Mouse (Mus musculus) frontal cortex, adult (tissue): ENCODE results near the gene Baiap2.
A peak's percentile ranks its signal among the peaks of the same experiment; 100 is the strongest.

Experiments
- ATAC-seq: cut with Nextera tagmentation; 2 replicates; pipeline ENCODE4 v1.9.2; 2017; ENCODE audit warnings: mild to moderate bottlenecking, moderate library complexity, mixed read lengths; ENCODE audit not compliant: low TSS enrichment

Baiap2 gene

GRCm38 (mm10) chr11:119942727-119943427 lies at the start of gene Baiap2:
TSS of gene Baiap2 (plus strand) at chr11:119942763.
- ATAC-seq: peak; percentile 66

GRCm38 (mm10) chr11:119893667-119894236 lies 48.8 kb upstream of the Baiap2 start:
- no peak for ATAC-seq

- no peak for ATAC-seq
These were observed 47.9 kb upstream of the Baiap2 start for GRCm38 (mm10) chr11:119894634-119895033.

GRCm38 (mm10) chr11:119897041-119897440 lies 45.5 kb upstream of the Baiap2 start:
- peak; percentile 64; the same call in 1 of the 2 replicates for ATAC-seq

- no peak for ATAC-seq
These were observed 43.6 kb upstream of the Baiap2 start for GRCm38 (mm10) chr11:119898976-119899375.

- no peak for ATAC-seq
These were observed 41.4 kb upstream of the Baiap2 start for GRCm38 (mm10) chr11:119901174-119901573.

GRCm38 (mm10) chr11:119902891-119903290 lies 39.7 kb upstream of the Baiap2 start:
- ATAC-seq: no peak

- peak; percentile 36; the same call in 1 of the 2 replicates for ATAC-seq
These were observed 37.8 kb upstream of the Baiap2 start for GRCm38 (mm10) chr11:119904621-119905286.

- ATAC-seq: no peak
These were observed 36.8 kb upstream of the Baiap2 start for GRCm38 (mm10) chr11:119905794-119906193.

GRCm38 (mm10) chr11:119907006-119907650 lies 35.4 kb upstream of the Baiap2 start:
- peak; percentile 64 for ATAC-seq

- ATAC-seq: no peak
These were observed 34.9 kb upstream of the Baiap2 start for GRCm38 (mm10) chr11:119907711-119908110.

GRCm38 (mm10) chr11:119909436-119909835 lies 33.1 kb upstream of the Baiap2 start:
- ATAC-seq: no peak

GRCm38 (mm10) chr11:119912845-119913244 lies 29.7 kb upstream of the Baiap2 start:
- no peak for ATAC-seq

- peak; percentile 42; the same call in 1 of the 2 replicates for ATAC-seq
These were observed 29.1 kb upstream of the Baiap2 start, which contains the start of gene Chmp6 for GRCm38 (mm10) chr11:119913291-119913934. TSS of gene Chmp6 (plus strand) at chr11:119913441.

GRCm38 (mm10) chr11:119913935-119914314 lies 28.6 kb upstream of the Baiap2 start:
- 0 out of 2 replicates have a peak, but pooled peaks have one; percentile 11 for ATAC-seq

GRCm38 (mm10) chr11:119914381-119914780 lies 28.2 kb upstream of the Baiap2 start:
- no peak for ATAC-seq

GRCm38 (mm10) chr11:119915666-119916065 lies 26.9 kb upstream of the Baiap2 start:
- ATAC-seq: no peak

- no peak for ATAC-seq
These were observed 26.3 kb upstream of the Baiap2 start for GRCm38 (mm10) chr11:119916102-119916790.

- ATAC-seq: no peak
These were observed 25.6 kb upstream of the Baiap2 start for GRCm38 (mm10) chr11:119916834-119917469.

- no peak for ATAC-seq
These were observed 24.0 kb upstream of the Baiap2 start for GRCm38 (mm10) chr11:119918521-119918920.

- no peak for ATAC-seq
These were observed 23.1 kb upstream of the Baiap2 start for GRCm38 (mm10) chr11:119919432-119919831.
